In genomic region chr11:8484538-8484937, GRCm38 (mm10) we compare ENCODE assay signal across 18 mouse cellular contexts.
DNase-seq lines count a peak whose midpoint lies in the region; ATAC-seq and TF ChIP-seq lines count a peak whose summit lies in the region.
"Had no signal": no experiment of that assay in that cellular context is flagged by ENCODE, and none has a peak within 500 bp of the region (broad histone marks: within the 10 kb centered on the region; RNA-seq: fewer than 3 reads in every experiment).

No protein-coding gene starts in this region.

- H3K36me3 ChIP-seq in liver, adult 2 months (ENCODE audit: control insufficient read depth, insufficient read depth, low read length) = no peaks in the 10 kb centered on the region
- H3K36me3 ChIP-seq in liver, embryonic 12.5 days = no peaks in the 10 kb centered on the region
- no peaks in the 10 kb centered on the region for H3K36me3 ChIP-seq in midbrain, embryonic 13.5 days
- H3K36me3 ChIP-seq: forebrain, embryonic 15.5 days; heart, embryonic 12.5 days; hindbrain, embryonic 15.5 days had no signal

- H3K79me2 ChIP-seq in liver, adult 2 months (ENCODE audit: control insufficient read depth, insufficient read depth, low read length) = peaks cover 29% of the 10 kb centered on the region

- no peak for DNase-seq in gastrocnemius, adult 2 months
- DNase-seq in gastrocnemius, postnatal 36 days = no peak
- peak; percentile 67 for DNase-seq in liver, adult 2 months (ENCODE audit: extremely low read depth, low read depth, low spot score)
- DNase-seq in adipocyte (ENCODE audit: low spot score) = peak; percentile 64
- DNase-seq: adrenal gland, postnatal 10 days; cerebellum, adult 11-12 months; cerebellum, adult 9-10 months; cerebellum, postnatal 25 days; gastrocnemius, postnatal 10 days; heart, adult 2 months; heart, postnatal 36 days had no signal

- peaks cover 12% of the 10 kb centered on the region for H3K4me1 ChIP-seq in liver, adult 2 months (ENCODE audit: control insufficient read depth, insufficient read depth, low read length)
- no peaks in the 10 kb centered on the region for H3K4me1 ChIP-seq in liver, embryonic 12.5 days
- H3K4me1 ChIP-seq in midbrain, embryonic 13.5 days (replicated peaks) = 0 out of 2 replicates have a peak, but pooled peaks cover 4% of the 10 kb centered on the region

- no peaks in the 10 kb centered on the region for H3K27me3 ChIP-seq in liver, adult 2 months (ENCODE audit: control insufficient read depth, insufficient read depth, low read length)
- no peaks in the 10 kb centered on the region for H3K27me3 ChIP-seq in liver, embryonic 12.5 days (replicated peaks)
- H3K27me3 ChIP-seq in midbrain, embryonic 13.5 days = no peaks in the 10 kb centered on the region
- H3K27me3 ChIP-seq: forebrain, embryonic 15.5 days; heart, embryonic 12.5 days; hindbrain, embryonic 15.5 days had no signal

- WGBS in liver, adult 2 months = 66% methylated on average over 4 of the region's 4 CpGs
- WGBS in liver, embryonic 12.5 days (ENCODE audit: insufficient replicate concordance) = 72% methylated on average over 4 of the region's 4 CpGs
- 92% methylated on average over 4 of the region's 4 CpGs for WGBS in midbrain, embryonic 13.5 days

- no peak for ATAC-seq in liver, embryonic 12.5 days
- ATAC-seq in megakaryocyte progenitor cell, adult 5-6 weeks (replicated peaks; ENCODE audit: poor library complexity) = no peak
- ATAC-seq in midbrain, embryonic 13.5 days = no peak
- ATAC-seq: forebrain, embryonic 15.5 days had no signal

- no peaks in the 10 kb centered on the region for H3K9me3 ChIP-seq in liver, embryonic 12.5 days (replicated peaks)
- H3K9me3 ChIP-seq in midbrain, embryonic 13.5 days = no peaks in the 10 kb centered on the region
- H3K9me3 ChIP-seq: forebrain, embryonic 15.5 days; heart, embryonic 12.5 days; hindbrain, embryonic 15.5 days had no signal

- intact Hi-C loops in gastrocnemius, adult 2 months (cut with DNase I) = no loop called here
- intact Hi-C loops in gastrocnemius, postnatal 36 days (cut with DNase I) = loop anchor here (2.0 kb wide), 1 partner anchor 16 kb away; no protein-coding TSS in a partner anchor

- peak overlapping the region; percentile 28; the same call in 1 of the 2 replicates for H3K27ac ChIP-seq in gastrocnemius, adult 2 months
- peak overlapping the region; percentile 58 for H3K27ac ChIP-seq in liver, adult 2 months (replicated peaks; ENCODE audit: insufficient read depth, low read depth, low read length)
- H3K27ac ChIP-seq in liver, embryonic 12.5 days = no peak overlapping the region
- H3K27ac ChIP-seq in midbrain, embryonic 13.5 days = no peak overlapping the region
- H3K27ac ChIP-seq: forebrain, embryonic 15.5 days; heart, adult 2 months; hindbrain, embryonic 15.5 days had no signal

- H3K9ac ChIP-seq in liver, adult 2 months (ENCODE audit: low read depth, low read length) = peak overlapping the region; percentile 21; the same call in 1 of the 2 replicates
- H3K9ac ChIP-seq in liver, embryonic 12.5 days = no peak overlapping the region
- no peak overlapping the region for H3K9ac ChIP-seq in midbrain, embryonic 13.5 days (replicated peaks)
- H3K9ac ChIP-seq: forebrain, embryonic 15.5 days; heart, embryonic 12.5 days; hindbrain, embryonic 15.5 days had no signal

- no peak for TF ChIP-seq CTCF in gastrocnemius, adult 2 months (IDR thresholded peaks at IDR 0.05)
- no peak for TF ChIP-seq CTCF in liver, adult 2 months (IDR thresholded peaks at IDR 0.05; ENCODE audit: low read depth, low read length)

- no peak overlapping the region for H3K4me3 ChIP-seq in gastrocnemius, adult 2 months
- H3K4me3 ChIP-seq in liver, adult 2 months (ENCODE audit: insufficient read depth, low read depth, low read length) = no peak overlapping the region
- H3K4me3 ChIP-seq in liver, embryonic 12.5 days = no peak overlapping the region
- no peak overlapping the region for H3K4me3 ChIP-seq in midbrain, embryonic 13.5 days (replicated peaks)
- H3K4me3 ChIP-seq: erythroblast, embryonic 14.5 days; forebrain, embryonic 15.5 days; heart, adult 2 months; heart, embryonic 12.5 days; hindbrain, embryonic 15.5 days had no signal

- no peak for TF ChIP-seq POLR2A in liver, adult 2 months (IDR thresholded peaks at IDR 0.05; ENCODE audit: extremely low read depth, insufficient read depth, low read length)

- H3K4me2 ChIP-seq in liver, embryonic 12.5 days = no peak overlapping the region
- H3K4me2 ChIP-seq in midbrain, embryonic 13.5 days (replicated peaks) = no peak overlapping the region
- H3K4me2 ChIP-seq: forebrain, embryonic 15.5 days; heart, embryonic 12.5 days; hindbrain, embryonic 15.5 days had no signal

Comparison
In these comparisons a context has a peak if more than half of its experiments do, and no peak if none do; other contexts are left out.
1. H3K27ac ChIP-seq: peak in gastrocnemius, adult 2 months (single experiment) and liver, adult 2 months (single experiment); none in liver, embryonic 12.5 days (single experiment) and midbrain, embryonic 13.5 days (single experiment).
2. DNase-seq: peak in liver, adult 2 months (single experiment) and adipocyte (single experiment); none in gastrocnemius, adult 2 months (single experiment) and gastrocnemius, postnatal 36 days (0 of 2).